Comparison of ENCODE assay signal across 19 mouse cellular contexts in genomic region chr2:20764566-20765090, GRCm38 (mm10).
"Had no signal": no experiment of that assay in that cellular context is flagged by ENCODE, and none has a peak within 500 bp of the region (broad histone marks: within the 10 kb centered on the region; RNA-seq: fewer than 3 reads in every experiment).

No protein-coding gene starts in this region.

- H3K4me3 ChIP-seq: heart, adult 2 months; heart, embryonic 13.5 days; heart, embryonic 15.5 days; hindbrain, embryonic 10.5 days; hindbrain, embryonic 12.5 days; intestine, embryonic 15.5 days; layer of hippocampus, adult 2 months; left cerebral cortex, adult 2 months; limb, embryonic 13.5 days; limb, embryonic 15.5 days; liver, embryonic 12.5 days had no signal

- H3K27ac ChIP-seq: heart, adult 2 months; heart, embryonic 13.5 days; heart, embryonic 15.5 days; hindbrain, embryonic 10.5 days; hindbrain, embryonic 12.5 days; hindbrain, embryonic 14.5 days; intestine, embryonic 15.5 days; layer of hippocampus, adult 2 months; left cerebral cortex, adult 2 months; limb, embryonic 13.5 days; limb, embryonic 15.5 days; liver, embryonic 12.5 days; liver, embryonic 14.5 days had no signal

- DNase-seq: heart, adult 2 months; heart, postnatal 4 days; kidney, adult 18-20 months; kidney, adult 8-10 months; kidney, postnatal 10 days; kidney, postnatal 25 days; kidney, postnatal 4 days had no signal
